Mouse (Mus musculus) kidney, adult 8-10 months (tissue): ENCODE measurements around the gene Pacsin3.

Experiments
- DNase-seq, 2 experiments: peaks; one replicate each; pipeline ENCODE4 v3.0.0; 2022

Gene Pacsin3

DNA sequence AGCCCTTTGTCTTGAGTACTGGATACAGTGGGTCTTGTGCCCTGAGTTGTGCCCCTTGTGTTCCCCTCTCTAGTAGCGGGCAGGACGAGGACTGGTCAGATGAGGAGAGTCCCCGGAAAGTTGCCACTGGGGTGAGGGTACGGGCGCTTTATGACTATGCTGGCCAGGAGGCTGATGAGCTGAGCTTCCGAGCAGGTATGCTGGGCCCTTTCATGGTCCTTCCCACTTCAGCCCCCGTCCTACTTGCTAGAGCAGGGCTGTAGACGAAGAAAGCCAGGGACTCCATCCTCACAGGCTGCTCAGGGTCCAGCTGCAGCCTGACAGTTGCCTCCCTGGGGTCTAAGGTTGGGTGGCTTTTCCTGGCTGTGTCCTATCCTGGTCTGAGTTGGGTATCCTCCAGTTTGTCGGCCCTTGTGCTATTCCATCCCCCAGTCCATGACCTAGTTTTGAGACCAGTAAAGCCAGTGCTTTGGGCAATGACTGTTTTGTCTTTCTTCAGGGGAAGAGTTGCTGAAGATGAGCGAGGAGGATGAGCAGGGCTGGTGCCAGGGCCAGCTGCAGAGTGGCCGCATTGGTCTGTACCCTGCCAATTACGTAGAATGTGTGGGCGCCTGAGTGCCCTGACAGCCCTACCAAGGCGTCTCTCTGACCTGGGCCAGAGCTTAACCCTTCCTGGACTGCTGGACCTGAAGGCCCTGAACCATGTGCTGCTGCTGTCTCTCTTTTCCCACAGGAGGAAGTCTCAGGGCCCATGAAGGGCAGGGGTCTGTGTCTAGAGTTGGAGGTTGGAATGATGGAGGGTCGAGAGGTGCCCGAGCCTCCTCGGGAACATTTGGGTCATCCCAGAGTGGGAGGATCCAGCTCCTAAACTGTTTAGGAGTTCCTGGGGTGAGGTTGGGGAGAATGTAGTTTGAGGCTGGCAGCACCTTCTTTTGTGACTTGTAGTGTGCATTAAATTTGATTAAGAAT is 8.2 kb downstream of the Pacsin3 start:
- no peak for DNase-seq

DNA sequence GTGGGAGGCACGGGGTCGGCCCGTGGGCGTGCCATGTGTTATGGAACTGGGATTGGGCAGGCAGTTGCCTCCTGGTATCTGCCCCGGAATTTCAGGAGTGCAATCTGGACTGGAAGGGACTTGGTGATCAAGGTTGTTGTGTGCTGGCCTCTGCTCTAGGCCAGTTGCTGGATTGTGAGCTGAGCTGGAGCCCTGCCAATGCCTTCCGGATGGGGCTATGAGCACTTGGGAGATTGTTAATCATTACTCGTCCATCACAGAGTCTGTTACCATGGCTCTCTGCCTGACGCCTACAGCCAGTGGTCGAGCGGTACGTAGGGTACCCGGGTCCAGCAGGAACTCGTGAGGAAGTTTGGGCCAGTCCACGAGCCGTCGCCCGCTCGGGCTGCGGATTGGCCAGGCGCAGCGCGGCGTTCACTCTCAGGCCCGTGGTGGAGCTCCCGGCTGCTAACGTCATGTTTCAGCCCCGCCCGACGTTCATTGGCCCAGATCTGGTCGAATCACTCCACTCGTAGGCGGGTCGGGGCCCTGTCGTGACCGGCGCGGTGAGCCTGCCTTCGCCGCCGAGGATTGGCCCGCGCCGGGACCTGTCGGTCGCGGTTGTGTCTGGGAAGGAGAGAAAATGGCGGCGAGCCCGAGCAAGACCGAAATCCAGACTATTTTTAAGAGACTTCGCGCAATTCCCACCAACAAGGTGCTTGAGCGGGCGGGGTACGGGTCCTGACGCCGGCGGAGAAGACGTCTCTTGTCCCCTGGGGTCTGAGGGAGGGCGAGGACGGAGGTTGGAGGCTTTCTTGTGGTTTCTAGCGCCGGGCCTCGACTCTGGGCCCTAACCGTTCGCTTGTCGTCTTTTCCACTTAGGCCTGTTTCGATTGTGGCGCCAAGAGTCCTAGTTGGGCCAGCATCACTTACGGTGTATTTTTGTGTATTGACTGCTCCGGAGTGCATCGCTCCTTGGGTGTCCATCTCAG is 9.2 kb downstream of the Pacsin3 start, which contains the start of gene Arfgap2:
Arfgap2 (plus strand) TSS at position 264 of the 971 bp plus-strand sequence.
- peak; percentile 99 for DNase-seq

DNA sequence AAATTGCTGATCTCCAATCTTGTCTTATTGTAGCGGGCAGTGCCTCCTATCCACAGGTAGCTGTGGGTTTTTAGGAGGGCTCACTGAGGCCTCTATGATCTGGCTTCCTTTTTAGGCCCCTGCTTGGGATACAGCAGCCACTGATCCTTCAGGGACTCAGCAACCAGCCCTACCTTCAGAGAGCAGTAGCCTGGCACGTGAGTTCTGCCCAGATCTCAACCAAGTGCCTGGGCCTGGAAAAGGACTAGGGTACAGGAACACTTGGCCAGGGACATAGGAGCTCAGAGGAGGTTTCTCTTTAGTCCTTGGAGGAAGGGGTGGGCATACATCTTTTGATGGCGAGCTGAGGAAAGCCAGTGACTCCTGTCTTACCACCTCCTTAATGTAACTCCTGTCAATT is 12.3 kb downstream of the Pacsin3 start:
- DNase-seq: no peak

- no peak for DNase-seq
These were observed 13.0 kb downstream of the Pacsin3 start for GRCm38 (mm10) chr2:91268706-91269105.

- DNase-seq: no peak
These were observed 14.0 kb downstream of the Pacsin3 start for GRCm38 (mm10) chr2:91269687-91270133.

DNA sequence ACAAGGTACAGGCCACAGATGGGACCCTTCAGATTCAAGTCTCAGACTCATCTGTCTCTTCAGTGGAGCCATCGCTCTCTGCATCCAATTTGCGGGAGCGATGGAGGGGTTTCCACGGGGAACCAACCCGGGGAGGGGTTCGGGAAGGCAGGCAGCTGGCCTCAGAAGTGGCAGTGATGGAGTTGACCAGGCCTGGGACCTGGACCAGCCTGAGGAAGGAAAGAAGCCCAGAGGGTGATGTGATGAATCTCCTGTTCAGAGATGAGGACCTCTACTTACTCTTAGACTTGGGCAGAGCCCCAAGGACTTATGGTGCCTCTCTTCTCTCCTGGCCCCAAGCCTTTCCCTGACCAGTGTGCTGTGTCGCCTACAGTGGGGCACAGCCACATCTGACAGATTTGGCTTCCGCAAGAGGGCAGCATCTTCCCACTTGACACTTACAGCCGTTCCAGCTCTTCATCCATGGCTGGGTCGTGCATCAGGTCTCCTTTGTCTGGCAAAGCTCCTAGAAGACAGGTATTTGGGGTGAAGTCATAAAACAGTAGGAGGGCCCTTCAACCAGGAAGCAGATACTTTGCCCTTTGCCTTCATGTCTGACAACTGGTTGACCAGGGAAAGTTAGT is 23.1 kb downstream of the Pacsin3 start:
- DNase-seq: peak in 1 of 2 experiments; percentile 62

- DNase-seq: no peak
These were observed 23.6 kb downstream of the Pacsin3 start for GRCm38 (mm10) chr2:91279372-91279755.

DNA sequence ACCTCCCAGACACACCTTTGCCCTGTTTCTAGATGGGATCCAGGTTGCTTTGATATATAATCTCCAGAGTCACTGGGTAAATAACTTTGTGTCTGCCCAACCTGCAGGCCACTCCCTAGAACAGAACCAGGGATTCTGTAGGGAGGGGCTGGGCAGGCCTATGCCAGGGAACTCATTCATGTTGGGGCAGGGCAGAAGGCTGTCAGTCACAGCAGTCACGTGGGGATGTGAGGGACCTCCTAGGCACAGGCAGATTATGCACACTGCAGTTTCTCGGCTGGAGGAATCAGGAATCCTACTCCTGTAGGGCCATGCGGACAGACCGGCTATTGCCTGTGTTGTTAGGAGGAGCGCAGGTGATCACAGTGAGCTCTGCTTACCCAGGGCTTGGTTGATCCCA is 25.6 kb downstream of the Pacsin3 start:
- DNase-seq: no peak

DNA sequence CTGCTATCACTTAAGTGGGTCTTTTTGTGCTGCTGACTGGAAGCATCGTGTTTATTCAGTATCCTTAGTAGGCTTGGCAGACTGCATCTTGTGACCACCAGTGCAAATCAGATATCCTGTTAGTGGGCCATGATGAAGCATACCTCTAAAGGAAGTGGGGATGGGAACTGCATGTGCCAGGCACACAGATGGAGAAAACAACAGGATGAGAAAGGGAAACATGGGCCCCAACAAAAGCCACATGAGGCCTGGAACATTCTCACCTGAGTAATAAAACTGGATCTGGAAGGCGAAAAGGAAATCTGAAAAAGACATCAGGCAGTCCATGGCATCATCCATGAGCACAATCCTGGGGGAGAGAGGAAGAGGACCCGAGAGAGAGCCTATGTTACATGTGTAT is 28.2 kb downstream of the Pacsin3 start:
- DNase-seq: no peak

- no peak for DNase-seq
These were observed 28.8 kb downstream of the Pacsin3 start for GRCm38 (mm10) chr2:91284375-91285199.

DNA sequence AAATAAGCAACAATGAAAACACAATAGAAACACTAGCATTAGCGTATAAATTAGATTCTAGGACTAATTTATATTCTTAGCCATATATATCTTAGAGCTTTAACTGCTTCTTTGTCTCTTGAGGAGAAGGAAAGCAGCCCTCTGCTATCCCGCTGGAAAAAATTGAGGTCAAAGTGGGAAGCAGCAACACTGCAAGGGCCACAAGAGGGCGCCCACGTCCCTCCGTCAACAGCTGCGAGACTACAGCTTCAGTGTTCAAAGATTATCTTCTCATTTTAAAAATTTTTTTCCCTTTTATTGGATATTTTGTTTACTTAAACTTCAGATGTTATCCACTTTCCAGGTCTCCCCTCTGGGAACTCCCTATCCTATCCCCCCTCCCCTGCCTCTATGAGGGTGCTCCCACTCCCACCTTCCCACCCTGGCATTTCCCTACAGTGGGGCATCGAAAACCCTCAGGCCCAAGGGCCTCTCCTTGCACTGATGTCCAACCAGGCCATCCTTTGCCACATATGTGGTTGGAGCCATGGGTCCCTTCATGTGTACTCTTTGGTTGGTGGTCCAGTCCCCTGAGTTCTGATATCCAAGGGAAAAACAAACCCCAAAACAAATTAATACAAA is 30.2 kb downstream of the Pacsin3 start:
- peak; percentile 40 to 74 for DNase-seq

DNA sequence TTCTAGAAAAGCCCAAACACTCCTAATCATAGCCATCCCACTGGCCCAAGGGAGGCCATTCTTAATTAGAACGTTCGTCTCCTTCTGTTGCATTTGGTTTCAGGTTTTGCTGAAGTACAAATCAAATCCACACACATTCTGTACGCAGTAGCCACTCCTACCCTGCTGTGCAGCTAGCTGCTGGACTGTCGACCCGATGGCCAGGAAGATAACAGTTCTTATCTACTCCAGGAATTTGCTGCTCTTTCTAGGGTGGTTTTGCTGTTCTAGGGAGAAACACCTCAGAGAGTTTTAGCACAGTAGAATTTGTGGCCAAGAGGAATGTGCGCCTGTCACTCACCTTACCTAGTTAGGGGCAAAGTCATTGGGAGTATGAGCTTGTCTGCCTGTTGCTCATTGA is 31.8 kb downstream of the Pacsin3 start:
- DNase-seq: no peak

- no peak for DNase-seq
These were observed 35.6 kb downstream of the Pacsin3 start for GRCm38 (mm10) chr2:91291197-91292007.

GRCm38 (mm10) chr2:91294226-91294625 is 38.5 kb downstream of the Pacsin3 start:
- no peak for DNase-seq

GRCm38 (mm10) chr2:91295895-91296294 is 40.1 kb downstream of the Pacsin3 start:
- no peak for DNase-seq

GRCm38 (mm10) chr2:91299156-91299555 is 43.4 kb downstream of the Pacsin3 start:
- no peak for DNase-seq

- DNase-seq: no peak
These were observed 45.0 kb downstream of the Pacsin3 start for GRCm38 (mm10) chr2:91300784-91301183.

- no peak for DNase-seq
These were observed 46.1 kb downstream of the Pacsin3 start for GRCm38 (mm10) chr2:91301836-91302235.

GRCm38 (mm10) chr2:91302845-91303244 is 47.1 kb downstream of the Pacsin3 start:
- DNase-seq: no peak

DNA sequence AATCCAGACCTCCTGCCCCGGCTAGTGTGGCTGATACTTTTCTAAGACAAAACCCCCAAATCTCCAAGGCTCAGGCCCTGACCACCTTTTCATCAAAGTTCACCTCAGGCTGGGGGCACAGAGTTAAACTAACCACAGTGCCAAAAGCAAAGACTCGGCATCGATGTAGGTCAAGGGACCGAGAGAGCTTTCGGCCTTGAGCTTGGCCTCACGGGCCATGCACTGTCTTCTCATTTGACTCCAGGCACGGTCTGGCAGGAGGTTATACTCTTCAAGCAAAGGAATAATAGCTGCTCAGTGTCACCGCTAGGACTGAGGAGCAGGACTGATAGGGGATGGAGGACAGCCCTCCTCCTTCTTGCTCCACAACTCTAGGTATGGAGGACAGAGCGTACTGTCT is 50.2 kb downstream of the Pacsin3 start:
- DNase-seq: no peak
